Mouse (Mus musculus) cerebellum, postnatal 36 days (tissue): ENCODE measurements at regions not wholly inside any gene's neighbourhood (a gene's known extent, or its start where the extent isn't known, plus 50 kb on each side); places are given as distances from the start of the nearest gene placed in this dataset.

Source experiments
- DNase-seq, 2 experiments: peaks; one replicate each; pipeline ENCODE4 v3.0.0; 2021 to 2022; ENCODE audit warnings: mixed read lengths in 2 of 2

GRCm38 (mm10) chr1:49242806-49243205 lies 1657.6 kb upstream of the Tmeff2 start:
- peak; percentile 4 to 32 for DNase-seq
